Mouse (Mus musculus) 416B (cell line): ENCODE data around the gene Tut4.

Experiments
- DNase-seq: peaks from one replicate; pipeline ENCODE4 v3.0.0; 2011; ENCODE audit warnings: low read depth

Tut4 gene

GRCm38 (mm10) chr4:108459231-108460155, at the start of gene Tut4:
Tut4 (plus strand) TSS chr4:108459426.
- peak; percentile 86 for DNase-seq

DNA sequence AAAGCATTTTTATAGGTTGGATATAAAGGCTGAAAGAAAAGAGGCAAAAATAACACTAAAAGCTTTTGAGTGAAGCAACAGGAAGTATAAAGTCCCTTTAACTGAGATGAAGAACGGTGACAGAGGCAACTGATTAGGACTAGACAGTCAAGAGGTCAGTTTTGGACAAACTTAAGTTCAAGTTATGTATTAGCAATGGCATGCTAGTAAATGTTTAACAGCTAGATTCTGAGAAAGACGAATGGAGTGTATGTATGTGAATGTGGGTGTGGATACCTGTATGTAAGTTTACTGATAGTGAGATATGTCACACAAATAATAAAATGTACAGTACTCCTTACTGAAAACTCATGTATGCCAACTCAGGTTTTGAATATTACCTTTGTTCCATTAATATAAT, 34.6 kb upstream of the Tut4 start:
- DNase-seq, result no peak

GRCm38 (mm10) chr4:108427719-108428340, 31.4 kb upstream of the Tut4 start:
- peak; percentile 65 for DNase-seq

DNA sequence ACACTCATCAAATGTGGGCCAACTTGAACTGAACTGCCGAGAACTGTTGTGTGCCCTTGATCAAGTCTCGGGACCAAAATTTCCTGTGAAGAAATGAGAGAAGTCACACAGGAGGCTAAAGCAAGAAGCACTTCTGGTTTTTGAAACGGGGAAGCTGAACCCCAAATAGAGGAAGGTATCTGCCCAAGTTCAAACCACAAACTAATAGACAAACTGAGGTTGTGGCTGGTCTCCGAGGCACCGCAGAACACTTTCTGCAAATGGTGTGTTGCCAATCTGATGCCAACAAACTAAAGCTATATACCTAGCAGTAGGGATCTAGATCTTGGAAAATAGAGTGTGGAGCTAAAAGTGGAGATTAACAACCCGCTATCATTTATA, 30.9 kb upstream of the Tut4 start:
- DNase-seq, result peak; percentile 76

DNA sequence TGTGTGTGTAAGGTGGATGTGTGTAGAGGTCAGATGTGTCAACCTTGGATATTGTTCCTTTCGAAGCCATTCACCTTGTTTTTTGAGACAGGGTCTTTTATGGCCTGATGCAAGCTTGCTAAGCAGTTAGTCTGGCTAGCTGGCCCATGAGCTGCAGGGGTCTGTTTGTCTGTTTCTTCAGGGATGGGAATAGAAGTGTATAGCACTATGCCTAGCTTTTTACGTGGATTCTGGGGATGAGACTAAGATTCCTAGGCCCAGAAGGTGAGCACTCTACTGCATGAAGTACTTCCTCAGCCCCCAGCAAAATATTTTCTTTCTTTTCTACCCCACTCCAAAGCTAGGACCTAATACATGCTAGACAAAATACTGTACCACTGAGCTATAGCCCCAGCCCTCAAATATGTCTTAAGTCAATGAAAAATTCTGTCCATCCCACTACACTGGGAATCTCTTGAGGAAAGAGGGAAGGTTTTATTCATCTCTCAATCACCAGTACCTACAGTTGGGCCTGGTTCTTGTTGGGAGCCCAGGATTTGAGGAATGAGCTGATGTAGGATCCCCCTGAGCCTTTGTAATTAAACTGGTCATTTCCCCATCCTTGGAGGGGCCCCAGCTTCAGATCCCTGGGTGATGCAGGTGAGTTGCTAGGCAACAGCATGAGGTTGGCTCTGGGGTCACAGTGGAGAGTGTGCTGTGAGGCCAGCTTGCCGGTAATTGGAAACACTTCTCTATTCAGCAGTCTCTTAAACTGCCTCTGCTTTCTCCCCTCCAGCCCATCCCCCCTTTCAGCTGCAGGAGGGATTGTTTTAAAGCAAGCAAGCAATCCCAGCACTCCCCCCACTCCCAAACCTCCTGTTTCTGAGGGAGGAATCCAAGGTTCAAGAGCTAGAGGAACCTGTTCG, 28.3 kb upstream of the Tut4 start:
- no peak for DNase-seq

DNA sequence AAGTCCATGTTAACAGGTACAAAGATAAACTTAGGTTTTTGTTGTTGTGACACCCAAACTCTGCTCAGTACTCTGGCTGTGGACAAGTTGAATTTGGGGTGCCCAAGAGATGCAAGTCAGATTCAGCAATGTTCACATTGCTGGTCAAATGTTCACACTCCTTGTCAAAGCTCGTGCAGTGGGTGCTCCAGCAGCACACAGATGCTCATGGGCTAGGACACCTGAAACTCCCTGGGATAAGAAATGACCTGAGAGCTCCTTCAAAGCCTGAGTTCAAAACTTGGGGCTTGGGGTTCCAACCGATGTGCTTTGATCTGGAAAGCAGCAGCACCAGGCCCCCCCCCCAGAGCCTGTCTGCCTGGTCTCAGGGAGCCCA, 27.7 kb upstream of the Tut4 start:
- no peak for DNase-seq

DNA sequence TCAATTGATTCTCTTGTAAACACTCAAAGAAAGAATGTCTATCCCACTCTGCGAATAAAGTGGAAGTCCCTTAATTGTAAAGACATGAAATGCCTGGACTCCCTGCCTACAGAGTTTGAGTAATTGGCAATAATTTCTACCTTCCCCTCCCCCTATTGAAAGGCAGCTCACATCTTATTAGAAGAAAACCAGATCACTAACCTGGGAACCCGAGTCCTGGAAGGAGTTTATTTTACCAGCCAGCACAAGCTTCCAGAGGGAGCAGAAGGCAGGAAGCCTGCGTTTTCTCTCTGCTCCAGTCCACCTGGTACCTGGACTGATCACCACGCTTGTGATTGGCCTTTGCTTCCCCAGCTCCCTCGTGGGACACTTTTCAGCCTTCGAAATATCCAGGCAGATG, 25.9 kb upstream of the Tut4 start:
- DNase-seq, result no peak

- DNase-seq, result peak; percentile 24
Observed at GRCm38 (mm10) chr4:108434221-108434620, 25.0 kb upstream of the Tut4 start.

- DNase-seq, result no peak
Observed at GRCm38 (mm10) chr4:108434781-108435180, 24.4 kb upstream of the Tut4 start.

DNA sequence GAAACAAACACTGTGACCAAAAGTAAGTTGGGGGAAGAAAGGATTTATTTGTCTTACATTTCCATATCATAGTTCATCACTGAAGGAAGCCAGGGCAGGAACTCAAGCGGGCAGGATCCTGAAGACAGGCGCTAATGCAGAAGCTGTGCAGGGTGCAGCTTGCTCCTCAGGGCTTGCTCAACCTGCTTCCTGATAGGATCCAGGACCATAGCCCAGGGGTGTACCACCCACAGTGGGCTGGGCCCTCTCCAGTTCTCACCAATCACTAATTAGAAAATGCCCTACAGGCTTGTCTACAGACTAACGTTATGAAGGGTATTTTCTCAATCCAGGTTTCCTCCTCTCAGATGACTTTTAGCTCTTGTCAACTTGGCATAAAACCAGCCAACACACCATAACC, 23.6 kb upstream of the Tut4 start:
- DNase-seq, result peak; percentile 13

- DNase-seq, result no peak
Observed at GRCm38 (mm10) chr4:108436225-108436624, 23.0 kb upstream of the Tut4 start.

DNA sequence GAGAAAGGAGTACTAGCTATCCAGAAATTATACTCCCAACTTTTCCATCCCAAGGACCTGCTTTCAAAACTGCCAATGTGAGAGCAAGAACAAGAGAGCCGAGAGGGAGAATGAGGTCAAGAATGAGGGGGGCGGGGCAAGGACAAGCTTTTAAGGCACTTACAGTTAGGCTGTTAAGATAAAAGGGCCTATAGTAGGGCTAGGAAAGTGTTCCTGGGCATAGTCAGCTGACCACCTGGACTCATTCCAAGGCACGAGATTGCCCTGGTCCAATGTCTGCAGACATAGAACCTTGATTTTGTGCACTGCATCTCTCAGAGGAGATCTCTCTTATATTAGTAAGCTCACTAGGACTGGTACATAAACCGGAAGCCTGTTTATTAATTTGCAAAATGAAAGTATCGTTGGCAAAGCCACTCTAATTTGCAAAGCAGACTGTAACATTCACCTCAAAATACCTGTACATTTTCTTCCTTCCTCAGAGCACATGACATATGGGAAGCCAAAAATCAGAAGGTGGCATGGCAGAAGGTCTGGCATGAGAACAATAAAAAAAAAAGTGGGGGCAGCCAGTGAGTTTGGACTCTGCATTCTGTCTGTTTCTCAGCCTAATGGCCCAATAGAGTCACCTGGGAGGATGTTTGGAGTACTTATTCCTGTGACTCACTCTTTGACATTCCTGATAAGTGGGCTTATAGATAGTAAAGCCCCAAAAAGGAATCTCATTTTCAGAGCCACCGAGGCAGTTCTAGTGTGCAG, 21.0 kb upstream of the Tut4 start:
- no peak for DNase-seq

GRCm38 (mm10) chr4:108448091-108448490, 11.1 kb upstream of the Tut4 start:
- DNase-seq, result no peak

DNA sequence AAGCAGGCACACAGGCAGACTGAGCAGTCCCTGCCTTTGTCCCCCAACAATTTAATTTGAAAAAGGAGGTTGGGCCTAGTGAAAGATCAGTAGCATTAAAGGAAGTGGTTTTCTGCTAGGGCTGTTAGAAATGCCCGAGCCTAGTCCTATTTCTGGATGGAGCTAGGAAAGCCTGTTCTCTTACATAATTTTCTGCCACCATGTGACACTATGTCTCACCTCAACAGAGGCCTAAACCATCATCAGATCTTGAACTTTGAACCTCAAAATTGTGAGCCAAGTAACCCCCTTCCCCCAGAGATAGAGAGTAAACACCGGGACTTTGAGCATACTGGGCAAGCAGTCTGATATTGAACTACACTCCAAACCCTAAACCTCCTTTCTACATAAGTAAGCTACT, 3.2 kb upstream of the Tut4 start:
- DNase-seq, result peak; percentile 51

DNA sequence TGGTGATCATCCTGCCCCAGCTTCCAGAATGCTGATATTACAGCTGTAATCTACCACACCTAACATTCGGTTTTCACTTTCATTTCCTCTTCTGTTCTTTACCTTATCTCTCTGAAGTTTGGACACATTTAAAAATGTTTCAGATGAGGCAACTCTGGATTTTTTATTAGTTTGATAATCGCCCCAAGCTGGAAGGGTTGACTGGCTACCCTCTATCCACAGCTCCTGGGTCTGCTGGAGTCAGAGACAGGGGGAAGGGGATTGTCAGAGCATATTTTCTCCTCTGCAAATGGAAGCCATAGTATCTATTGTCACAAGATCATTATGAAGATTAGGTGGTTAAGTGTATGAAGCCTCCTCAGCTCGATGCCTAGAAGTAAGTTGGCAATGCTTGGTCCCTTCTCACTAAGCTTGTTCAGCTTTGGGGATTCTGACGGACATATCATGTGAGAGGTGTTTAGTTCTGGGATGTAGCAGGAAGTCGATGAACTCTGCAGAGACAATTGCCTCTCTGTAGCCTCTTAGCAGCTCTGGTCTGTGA, 955 bp upstream of the Tut4 start:
- DNase-seq, result no peak

- DNase-seq, result peak; percentile 89
Observed at GRCm38 (mm10) chr4:108460156-108460923, 1.1 kb downstream of the Tut4 start.

- peak; percentile 42 for DNase-seq
Observed at GRCm38 (mm10) chr4:108461262-108461903, 2.2 kb downstream of the Tut4 start.

DNA sequence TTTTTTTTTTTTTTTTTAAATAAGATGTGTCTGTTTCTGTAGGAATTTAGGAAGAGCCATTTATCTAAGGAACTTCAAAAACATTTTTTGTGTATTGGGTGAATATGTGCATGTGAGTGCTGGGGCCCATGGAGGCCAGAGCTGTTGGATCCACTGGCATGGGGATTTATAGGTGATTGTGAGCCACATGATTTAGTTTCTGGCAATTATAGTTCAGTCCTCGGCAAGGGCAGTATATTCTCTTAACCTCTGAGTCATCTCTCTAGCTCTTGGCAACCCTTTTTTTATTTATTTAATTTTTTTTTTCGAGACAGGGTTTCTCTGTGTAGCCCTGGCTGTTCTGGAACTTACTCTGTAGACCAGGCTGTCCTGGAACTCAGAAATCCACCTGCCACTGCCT, 14.4 kb downstream of the Tut4 start:
- DNase-seq, result peak; percentile 38

- DNase-seq, result no peak
Observed at GRCm38 (mm10) chr4:108482776-108483175, 23.6 kb downstream of the Tut4 start.

DNA sequence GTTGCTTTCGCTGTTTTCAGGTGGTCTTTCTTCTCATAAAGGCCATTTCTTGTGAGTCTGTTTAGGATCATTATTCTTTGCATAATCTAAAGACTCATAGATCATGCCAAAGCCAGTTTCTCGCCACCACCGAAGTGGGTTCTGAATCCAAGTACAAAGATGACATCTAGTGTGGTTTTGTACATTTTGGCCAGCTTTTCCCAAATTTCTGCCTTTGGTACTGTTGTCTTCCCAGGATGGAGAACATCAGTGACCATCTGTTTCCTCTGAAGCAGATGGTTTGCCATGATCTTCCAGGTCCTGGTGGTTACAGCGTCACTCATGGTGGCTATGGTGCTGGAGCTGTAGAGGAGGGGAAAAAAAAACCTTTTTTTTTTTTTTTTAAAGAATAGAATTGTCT, 25.0 kb downstream of the Tut4 start:
- DNase-seq, result peak; percentile 16
